Mouse (Mus musculus): ENCODE measurements around the gene Ndufc1. TPM values are rescaled to one million over a fixed set of nuclear protein-coding genes. Genes with fewer than 3 reads are reported as not detected.
A peak's percentile ranks its signal among the peaks of the same experiment; 100 is the strongest.

Ndufc1 gene
- polyA plus RNA-seq, 1 experiment from 2014 or later, result 1,832 TPM

DNA sequence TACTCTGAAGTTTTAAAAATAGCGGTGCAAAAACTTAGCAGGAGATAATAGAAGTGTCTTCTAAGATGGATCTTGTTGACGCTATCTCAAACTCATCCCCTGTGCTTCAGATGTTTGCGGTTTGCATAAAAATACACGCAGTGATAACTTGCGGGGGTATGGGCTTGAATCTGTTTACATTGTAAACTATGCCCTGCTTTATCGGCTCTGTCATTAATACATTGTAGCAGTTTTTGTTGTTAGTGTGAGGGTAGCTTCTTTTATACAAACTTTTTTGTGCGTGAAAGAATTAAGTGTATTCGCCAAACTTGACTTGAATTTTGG lies 8.3 kb upstream of the Ndufc1 start:
- Histone ChIP-seq H3K4me3 (ENCODE audit: control insufficient read depth in 1 of 2, insufficient read depth in 1 of 2, low read depth in 1 of 2, low read length in 2 of 2) (peak overlapping the region; percentile 93 to 99), H3K4me1 (ENCODE audit: control insufficient read depth in 2 of 2, insufficient read depth in 2 of 2, low read length in 2 of 2) (peaks cover 0 to 16% of the 10 kb centered on the region in 2 experiments; a peak in 2 of 4 replicates), H3K27me3 (ENCODE audit: control insufficient read depth, insufficient read depth, low read length) (no peaks in the 10 kb centered on the region), H3K9ac (ENCODE audit: low read length) (peak overlapping the region; percentile 98), H3K9me3 (ENCODE audit: control insufficient read depth, low read length) (no peaks in the 10 kb centered on the region), H3K36me3 (ENCODE audit: control insufficient read depth, insufficient read depth, low read length) (no peaks in the 10 kb centered on the region), H3K4me2 (ENCODE audit: low read length) (peak overlapping the region; percentile 75), H3K27ac (replicated peaks in 1 of 2; ENCODE audit: control insufficient read depth in 1 of 2, insufficient read depth in 1 of 2, low read depth in 2 of 2, low read length in 2 of 2) (peak overlapping the region; percentile 87 to 95)
- 10% methylated on average over 8 of the region's 8 CpGs for WGBS
- no peak for ATAC-seq (ENCODE audit: insufficient number of reproducible peaks, insufficient read depth, low FRiP score, low read depth)

GRCm38 (mm10) chr3:51416364-51417134 lies 7.8 kb upstream of the Ndufc1 start:
- H3K4me1 ChIP-seq (ENCODE audit: control insufficient read depth in 2 of 2, insufficient read depth in 2 of 2, low read length in 2 of 2), result peaks cover 0 to 16% of the 10 kb centered on the region in 2 experiments; a peak in 2 of 4 replicates
- H3K4me3 ChIP-seq (ENCODE audit: control insufficient read depth in 1 of 2, insufficient read depth in 1 of 2, low read depth in 1 of 2, low read length in 2 of 2), result peak overlapping the region; percentile 93 to 99
- ATAC-seq (ENCODE audit: insufficient number of reproducible peaks, insufficient read depth, low FRiP score, low read depth), result peak; percentile 60
- no peaks in the 10 kb centered on the region for H3K36me3 ChIP-seq (ENCODE audit: control insufficient read depth, insufficient read depth, low read length)
- H3K9me3 ChIP-seq (ENCODE audit: control insufficient read depth, low read length), result no peaks in the 10 kb centered on the region
- WGBS, result under 1% methylated on average over 59 of the region's 68 CpGs
- H3K9ac ChIP-seq (ENCODE audit: low read length), result peak overlapping the region; percentile 98
- peak overlapping the region; percentile 75 for H3K4me2 ChIP-seq (ENCODE audit: low read length)
- H3K27ac ChIP-seq (replicated peaks in 1 of 2; ENCODE audit: control insufficient read depth in 1 of 2, insufficient read depth in 1 of 2, low read depth in 2 of 2, low read length in 2 of 2), result peak overlapping the region; percentile 87 to 95
- H3K27me3 ChIP-seq (ENCODE audit: control insufficient read depth, insufficient read depth, low read length), result no peaks in the 10 kb centered on the region

- Histone ChIP-seq H3K27ac (replicated peaks in 1 of 2; ENCODE audit: control insufficient read depth in 1 of 2, insufficient read depth in 1 of 2, low read depth in 2 of 2, low read length in 2 of 2) (peak overlapping the region; percentile 87 to 95), H3K36me3 (ENCODE audit: control insufficient read depth, insufficient read depth, low read length) (no peaks in the 10 kb centered on the region)
These were observed 7.2 kb upstream of the Ndufc1 start for GRCm38 (mm10) chr3:51416073-51416363.

DNA sequence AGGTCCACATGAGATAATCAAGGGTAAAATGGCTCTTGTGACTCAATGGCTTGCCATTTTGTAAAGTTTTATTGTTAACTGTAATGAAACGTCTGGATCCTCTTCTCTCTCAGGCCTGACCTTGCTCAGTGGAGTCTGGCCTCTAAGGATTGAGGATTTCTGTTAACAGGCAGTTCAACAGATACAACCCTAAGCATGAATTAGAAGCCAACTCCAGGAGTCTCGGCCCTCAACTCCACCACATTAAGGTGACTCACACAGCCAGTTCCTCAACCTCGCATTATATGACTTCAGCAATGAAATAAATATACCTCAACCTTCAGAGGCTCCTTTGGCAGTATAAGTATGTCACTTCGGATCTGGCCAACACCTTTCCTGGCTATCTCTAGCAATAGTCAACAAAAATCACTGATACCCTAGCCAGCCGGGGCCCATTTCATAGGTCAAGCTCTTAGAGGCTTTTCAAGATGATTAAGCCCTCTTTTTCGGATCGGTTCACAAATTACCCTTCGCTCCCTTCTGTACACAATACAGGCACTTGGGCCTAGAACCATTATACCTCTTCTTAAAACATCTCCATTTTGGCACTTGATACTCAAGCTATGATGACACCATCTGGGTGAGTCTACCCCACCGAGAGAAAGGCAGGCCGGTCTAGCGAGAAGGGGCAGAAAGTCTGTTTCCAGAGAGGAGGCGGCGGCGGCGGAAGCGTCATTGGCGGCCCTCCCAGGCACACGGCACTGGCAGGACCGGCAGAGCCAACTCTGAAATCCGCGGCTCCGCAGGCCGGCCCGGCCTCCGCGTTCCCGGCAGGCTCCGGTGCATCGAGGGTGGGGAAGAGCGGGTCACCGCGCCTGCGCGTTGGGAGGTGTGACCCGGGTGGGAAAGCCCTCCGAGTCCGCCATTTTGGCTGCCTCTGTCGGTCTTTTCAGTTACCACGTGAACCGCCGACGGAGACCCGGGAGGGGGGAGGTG lies 6.6 kb upstream of the Ndufc1 start, which contains the start of gene Naa15:
TSS of gene Naa15 (plus strand) at position 51 of the 975 bp plus-strand sequence.
- no peaks in the 10 kb centered on the region for H3K36me3 ChIP-seq (ENCODE audit: control insufficient read depth, insufficient read depth, low read length)
- WGBS, result 4% methylated on average over 43 of the region's 43 CpGs
- peak within 1 kb of the TSS; percentile 75 for H3K4me2 ChIP-seq (ENCODE audit: low read length)
- no peaks in the 10 kb centered on the region for H3K9me3 ChIP-seq (ENCODE audit: control insufficient read depth, low read length)
- H3K9ac ChIP-seq (ENCODE audit: low read length), result peak within 1 kb of the TSS; percentile 98
- peak within 1 kb of the TSS; percentile 87 to 95 for H3K27ac ChIP-seq (replicated peaks in 1 of 2; ENCODE audit: control insufficient read depth in 1 of 2, insufficient read depth in 1 of 2, low read depth in 2 of 2, low read length in 2 of 2)
- ATAC-seq (ENCODE audit: insufficient number of reproducible peaks, insufficient read depth, low FRiP score, low read depth), result peak; percentile 88
- H3K4me1 ChIP-seq (ENCODE audit: control insufficient read depth in 2 of 2, insufficient read depth in 2 of 2, low read length in 2 of 2), result peaks cover 0 to 16% of the 10 kb centered on the region in 2 experiments; a peak in 2 of 4 replicates
- H3K27me3 ChIP-seq (ENCODE audit: control insufficient read depth, insufficient read depth, low read length), result no peaks in the 10 kb centered on the region
- peak within 1 kb of the TSS; percentile 93 to 99 for H3K4me3 ChIP-seq (ENCODE audit: control insufficient read depth in 1 of 2, insufficient read depth in 1 of 2, low read depth in 1 of 2, low read length in 2 of 2)

More at GRCm38 (mm10) chr3:51416073-51416363, 7.2 kb upstream of the Ndufc1 start:
- Histone ChIP-seq H3K4me2 (ENCODE audit: low read length) (peak overlapping the region; percentile 75), H3K27me3 (ENCODE audit: control insufficient read depth, insufficient read depth, low read length) (no peaks in the 10 kb centered on the region), H3K4me3 (ENCODE audit: control insufficient read depth in 1 of 2, insufficient read depth in 1 of 2, low read depth in 1 of 2, low read length in 2 of 2) (peak overlapping the region; percentile 93 to 99), H3K4me1 (ENCODE audit: control insufficient read depth in 2 of 2, insufficient read depth in 2 of 2, low read length in 2 of 2) (peaks cover 0 to 16% of the 10 kb centered on the region in 2 experiments; a peak in 2 of 4 replicates), H3K9me3 (ENCODE audit: control insufficient read depth, low read length) (no peaks in the 10 kb centered on the region), H3K9ac (ENCODE audit: low read length) (peak overlapping the region; percentile 98)
- 0% methylated on average over 21 of the region's 30 CpGs for WGBS
- peak; percentile 41; the same call in 1 of the 2 replicates for ATAC-seq (ENCODE audit: insufficient number of reproducible peaks, insufficient read depth, low FRiP score, low read depth)

GRCm38 (mm10) chr3:51413276-51413675 lies 4.5 kb upstream of the Ndufc1 start:
- H3K36me3 ChIP-seq (ENCODE audit: control insufficient read depth, insufficient read depth, low read length), result no peaks in the 10 kb centered on the region
- H3K4me3 ChIP-seq (ENCODE audit: control insufficient read depth in 1 of 2, insufficient read depth in 1 of 2, low read depth in 1 of 2, low read length in 2 of 2), result no peak overlapping the region
- 75% methylated on average over 1 of the region's 1 CpGs for WGBS
- ATAC-seq (ENCODE audit: insufficient number of reproducible peaks, insufficient read depth, low FRiP score, low read depth), result no peak
- H3K9ac ChIP-seq (ENCODE audit: low read length), result no peak overlapping the region
- H3K27me3 ChIP-seq (ENCODE audit: control insufficient read depth, insufficient read depth, low read length), result no peaks in the 10 kb centered on the region
- no peak overlapping the region for H3K27ac ChIP-seq (replicated peaks in 1 of 2; ENCODE audit: control insufficient read depth in 1 of 2, insufficient read depth in 1 of 2, low read depth in 2 of 2, low read length in 2 of 2)
- no peak overlapping the region for H3K4me2 ChIP-seq (ENCODE audit: low read length)
- H3K9me3 ChIP-seq (ENCODE audit: control insufficient read depth, low read length), result no peaks in the 10 kb centered on the region
- H3K4me1 ChIP-seq (ENCODE audit: control insufficient read depth in 2 of 2, insufficient read depth in 2 of 2, low read length in 2 of 2), result peaks cover 2 to 13% of the 10 kb centered on the region in 2 experiments; a peak in 2 of 4 replicates

GRCm38 (mm10) chr3:51412457-51412856 lies 3.7 kb upstream of the Ndufc1 start:
- H3K9me3 ChIP-seq (ENCODE audit: control insufficient read depth, low read length), result no peaks in the 10 kb centered on the region
- ATAC-seq (ENCODE audit: insufficient number of reproducible peaks, insufficient read depth, low FRiP score, low read depth), result no peak

GRCm38 (mm10) chr3:51407870-51408560 lies 773 bp downstream of the Ndufc1 start:
- Histone ChIP-seq H3K27ac (replicated peaks in 1 of 2; ENCODE audit: control insufficient read depth in 1 of 2, insufficient read depth in 1 of 2, low read depth in 2 of 2, low read length in 2 of 2) (peak overlapping the region; percentile 95 to 97), H3K36me3 (ENCODE audit: control insufficient read depth, insufficient read depth, low read length) (peaks cover 41% of the 10 kb centered on the region), H3K4me3 (ENCODE audit: control insufficient read depth in 1 of 2, insufficient read depth in 1 of 2, low read depth in 1 of 2, low read length in 2 of 2) (peak overlapping the region; percentile 62 to 72), H3K4me1 (ENCODE audit: control insufficient read depth in 2 of 2, insufficient read depth in 2 of 2, low read length in 2 of 2) (peaks cover 2 to 14% of the 10 kb centered on the region in 2 experiments; a peak in 3 of 4 replicates), H3K9me3 (ENCODE audit: control insufficient read depth, low read length) (no peaks in the 10 kb centered on the region), H3K9ac (ENCODE audit: low read length) (peak overlapping the region; percentile 88), H3K27me3 (ENCODE audit: control insufficient read depth, insufficient read depth, low read length) (no peaks in the 10 kb centered on the region), H3K4me2 (ENCODE audit: low read length) (peak overlapping the region; percentile 74)
- WGBS, result 20% methylated on average over 20 of the region's 20 CpGs
- no peak for ATAC-seq (ENCODE audit: insufficient number of reproducible peaks, insufficient read depth, low FRiP score, low read depth)

More at GRCm38 (mm10) chr3:51412457-51412856, 3.7 kb upstream of the Ndufc1 start:
- no peaks in the 10 kb centered on the region for H3K27me3 ChIP-seq (ENCODE audit: control insufficient read depth, insufficient read depth, low read length)
- WGBS, result 88% methylated on average over 7 of the region's 7 CpGs
- peaks cover 2 to 13% of the 10 kb centered on the region in 2 experiments; a peak in 2 of 4 replicates for H3K4me1 ChIP-seq (ENCODE audit: control insufficient read depth in 2 of 2, insufficient read depth in 2 of 2, low read length in 2 of 2)
- no peak overlapping the region for H3K27ac ChIP-seq (replicated peaks in 1 of 2; ENCODE audit: control insufficient read depth in 1 of 2, insufficient read depth in 1 of 2, low read depth in 2 of 2, low read length in 2 of 2)
- H3K36me3 ChIP-seq (ENCODE audit: control insufficient read depth, insufficient read depth, low read length), result no peaks in the 10 kb centered on the region
- no peak overlapping the region for H3K4me2 ChIP-seq (ENCODE audit: low read length)
- H3K4me3 ChIP-seq (ENCODE audit: control insufficient read depth in 1 of 2, insufficient read depth in 1 of 2, low read depth in 1 of 2, low read length in 2 of 2), result no peak overlapping the region
- no peak overlapping the region for H3K9ac ChIP-seq (ENCODE audit: low read length)

Data from heart, embryonic 14.5 days (tissue).